In genomic region chr15:103382795-103383406, GRCm38 (mm10) we compare ENCODE assay signal across 9 mouse cellular contexts. TPM values are rescaled to one million over a fixed set of nuclear protein-coding genes. Genes with fewer than 3 reads are reported as not detected.
DNase-seq lines count a peak whose midpoint lies in the region; ATAC-seq lines count a peak whose summit lies in the region.
"Had no signal": no experiment of that assay in that cellular context is flagged by ENCODE, and none has a peak within 500 bp of the region (broad histone marks: within the 10 kb centered on the region; RNA-seq: fewer than 3 reads in every experiment).

No protein-coding gene starts in this region.

- intact Hi-C loops in gastrocnemius, postnatal 36 days (cut with DNase I), result no loop called here

- H3K9ac ChIP-seq in midbrain, embryonic 15.5 days, result no peak overlapping the region

- 46% methylated on average over 5 of the region's 5 CpGs for WGBS in midbrain, embryonic 15.5 days

- no peaks in the 10 kb centered on the region for H3K9me3 ChIP-seq in midbrain, embryonic 15.5 days

- H3K4me1 ChIP-seq in midbrain, embryonic 15.5 days, result no peaks in the 10 kb centered on the region

- no peaks in the 10 kb centered on the region for H3K36me3 ChIP-seq in midbrain, embryonic 15.5 days (replicated peaks)

- no peaks in the 10 kb centered on the region for H3K27me3 ChIP-seq in midbrain, embryonic 15.5 days (replicated peaks)

- no peak overlapping the region for H3K27ac ChIP-seq in midbrain, embryonic 15.5 days

- DNase-seq in cerebellum, postnatal 10 days, result peak; percentile 76 to 78
- DNase-seq in cerebellum, adult 11 months, result no peak
- peak; percentile 42 to 55 for DNase-seq in gastrocnemius, postnatal 36 days
- peak; percentile 69 to 78 for DNase-seq in kidney, adult 8-10 months
- DNase-seq in lung, postnatal 10 days, result peak; percentile 90
- DNase-seq in urinary bladder, adult 2 months (ENCODE audit: low spot score), result no peak
- DNase-seq in left cerebral cortex, adult 18-20 months (ENCODE audit: low spot score in 2 of 2), result no peak

- no peak for ATAC-seq in midbrain, embryonic 15.5 days (replicated peaks)

- H3K4me2 ChIP-seq in midbrain, embryonic 15.5 days, result no peak overlapping the region

- H3K4me3 ChIP-seq in midbrain, embryonic 15.5 days, result no peak overlapping the region

RNA-seq across cellular contexts. Expression of gene Itga5, which starts 16.3 kb away (rescaled TPM):
- 1 to 10 TPM; 8.7 to 9.1 TPM for total RNA-seq in gastrocnemius, postnatal 36 days (2021)
- polyA plus RNA-seq in midbrain, embryonic 15.5 days (2015; fragmentation: Nextera tagmentation; extraction: Ambion mirVana), result 7.3 and 8.2 TPM in 2 replicates
- 138 and 146 TPM in 2 replicates for polyA plus RNA-seq in urinary bladder, adult 2 months (2012; rRNA removed)
- 1 to 10 TPM; 2.6 to 3.9 TPM for total RNA-seq in left cerebral cortex, adult 18-20 months (2021)

RNA-seq across cellular contexts. Expression of gene Zfp385a, which starts 43.0 kb away (rescaled TPM):
- total RNA-seq in gastrocnemius, postnatal 36 days (2021), result 10 to 100 TPM in 1 of 2 experiments, 1 to 10 TPM in 1; 8.7 to 12.7 TPM
- 24.4 and 25.6 TPM in 2 replicates for polyA plus RNA-seq in midbrain, embryonic 15.5 days (2015; fragmentation: Nextera tagmentation; extraction: Ambion mirVana)
- 9.9 and 15.6 TPM in 2 replicates for polyA plus RNA-seq in urinary bladder, adult 2 months (2012; rRNA removed)
- total RNA-seq in left cerebral cortex, adult 18-20 months (2021), result 10 to 100 TPM; 72.0 to 79.3 TPM

RNA-seq across cellular contexts. Expression of gene Gtsf1, which starts 47.4 kb away (rescaled TPM):
- not detected for total RNA-seq in gastrocnemius, postnatal 36 days (2021)
- not detected in 2 replicates for polyA plus RNA-seq in midbrain, embryonic 15.5 days (2015; fragmentation: Nextera tagmentation; extraction: Ambion mirVana)
- 0.08 TPM in 1 of 2 replicates, not detected in the other for polyA plus RNA-seq in urinary bladder, adult 2 months (2012; rRNA removed)
- total RNA-seq in left cerebral cortex, adult 18-20 months (2021), result under 1 TPM in 1 of 2 experiments, not detected in 1; 0.45 TPM
- polyA plus RNA-seq: neural tube, embryonic 14.5 days had no signal

Comparison
In these comparisons a context has a peak if more than half of its experiments do, and no peak if none do; other contexts are left out.
1. DNase-seq: peak in cerebellum, postnatal 10 days (2 of 2), gastrocnemius, postnatal 36 days (2 of 2), kidney, adult 8-10 months (2 of 2) and lung, postnatal 10 days (single experiment); none in cerebellum, adult 11 months (single experiment), urinary bladder, adult 2 months (single experiment) and left cerebral cortex, adult 18-20 months (0 of 2).
2. RNA of gene Zfp385a, which starts 43.0 kb away (total RNA-seq): 72.0 to 79.3 TPM in left cerebral cortex, adult 18-20 months; 8.7 to 12.7 TPM in gastrocnemius, postnatal 36 days; every median in the first group is over 4 times any median in the second.